Mouse (Mus musculus) subcutaneous adipose tissue, adult 2 months (tissue): ENCODE results near the gene Olfr632. TPM values are rescaled to one million over a fixed set of nuclear protein-coding genes. Genes with fewer than 3 reads are reported as not detected.

Source experiments
- polyA plus RNA-seq: library from polyadenylated mRNA; depleted of rRNA; stranded (reverse); fragments of >200 nt; gene quantifications from 2 replicates; pipeline ENCODE4 v1.2.3, GENCODE M21; 2012; ENCODE audit warnings: low replicate concordance; rRNA removed

The Olfr632 gene
- polyA plus RNA-seq: not detected in 2 replicates

DNA sequence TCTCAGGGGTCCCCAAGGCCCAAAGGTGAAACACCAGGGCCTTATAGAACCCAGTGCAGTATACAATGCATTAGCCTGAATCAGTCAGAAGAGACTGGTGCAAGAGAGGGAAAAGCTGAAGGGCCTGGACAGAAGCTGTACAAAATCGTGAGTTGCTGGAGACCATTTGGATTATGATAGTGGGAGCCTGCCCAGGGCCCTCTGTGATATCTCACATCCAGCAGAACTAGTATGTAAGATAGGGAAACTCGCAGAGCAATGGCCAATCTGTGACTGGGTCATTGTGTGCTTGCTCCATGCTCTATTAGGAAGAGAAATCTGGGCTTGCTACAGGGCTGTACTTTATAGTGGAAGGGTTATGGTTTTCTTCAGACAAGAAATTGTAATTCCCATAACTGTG lies at the start of gene Olfr632:
Gene Olfr632, plus strand, starts transcription at position 84 of the 400 bp plus-strand sequence.

DNA sequence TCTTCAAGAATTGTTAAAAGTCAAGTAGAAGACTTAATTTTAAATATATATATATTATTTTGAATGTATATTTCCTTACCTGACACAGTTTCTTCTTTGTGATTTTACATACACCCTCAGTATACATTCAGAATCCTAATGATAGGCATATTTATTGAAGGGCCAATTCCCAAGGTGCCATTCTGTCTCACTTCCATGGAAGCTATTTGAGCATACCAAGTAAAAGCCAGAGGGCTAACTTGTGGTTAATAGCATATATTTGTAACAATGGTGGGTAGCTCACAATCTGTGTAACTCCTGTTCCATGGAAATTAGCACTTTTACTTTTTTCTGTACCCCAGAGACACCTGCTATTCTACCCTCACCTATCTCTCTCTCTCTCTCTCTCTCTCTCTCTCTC lies 48.0 kb upstream of the Olfr632 start, which contains the start of gene Olfr66:
Gene Olfr66, minus strand, starts transcription at position 101 of the 400 bp plus-strand sequence.

DNA sequence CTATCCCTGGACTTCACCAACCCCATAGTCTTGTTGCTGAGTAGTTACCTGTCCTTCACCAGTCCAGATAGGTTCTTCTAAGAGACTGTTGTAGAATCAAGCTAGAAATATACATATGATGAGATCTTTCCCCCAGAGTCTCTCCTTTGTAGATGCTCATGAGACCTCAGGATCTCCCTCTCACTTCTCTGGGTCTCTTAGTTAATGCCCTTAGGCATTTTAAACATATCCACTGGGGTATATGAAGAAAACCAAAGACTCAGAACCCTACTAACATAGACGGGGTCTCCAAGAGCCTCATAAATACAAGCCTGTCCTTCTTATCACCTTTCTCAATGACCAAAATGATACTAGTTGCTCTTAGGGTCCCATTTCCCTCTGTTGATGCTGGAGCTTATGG lies 39.8 kb upstream of the Olfr632 start, which contains the start of gene Olfr64:
Gene Olfr64, minus strand, starts transcription at position 101 of the 400 bp plus-strand sequence.

GRCm38 (mm10) chr7:103903187-103903586 lies 31.0 kb upstream of the Olfr632 start, which contains the start of gene Olfr65:
TSS of gene Olfr65 (plus strand) at chr7:103903487.

DNA sequence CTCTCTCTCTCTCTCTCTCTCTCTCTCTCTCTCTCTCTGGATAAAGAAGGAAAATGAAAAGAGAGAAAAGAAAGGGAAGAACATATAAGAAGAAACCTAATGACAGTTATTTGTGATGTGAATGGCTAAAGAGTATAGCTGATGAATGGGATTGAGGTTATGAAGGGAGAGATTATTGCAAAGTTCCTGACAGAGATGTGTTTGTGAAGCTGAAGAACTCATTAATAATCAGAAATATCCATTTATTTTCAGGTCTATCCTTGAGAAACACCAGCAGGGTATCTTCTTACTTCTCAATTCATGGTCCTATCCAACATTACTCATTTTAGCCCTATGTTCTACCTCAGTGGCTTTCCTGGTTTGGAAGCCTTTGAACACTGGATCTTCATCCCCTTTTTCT lies 5.6 kb upstream of the Olfr632 start, which contains the start of gene Olfr631:
Gene Olfr631, plus strand, starts transcription at position 301 of the 400 bp plus-strand sequence.

GRCm38 (mm10) chr7:103944137-103944536 lies 10.0 kb downstream of the Olfr632 start, which contains the start of gene Olfr633:
TSS of gene Olfr633 (plus strand) at chr7:103944437.

DNA sequence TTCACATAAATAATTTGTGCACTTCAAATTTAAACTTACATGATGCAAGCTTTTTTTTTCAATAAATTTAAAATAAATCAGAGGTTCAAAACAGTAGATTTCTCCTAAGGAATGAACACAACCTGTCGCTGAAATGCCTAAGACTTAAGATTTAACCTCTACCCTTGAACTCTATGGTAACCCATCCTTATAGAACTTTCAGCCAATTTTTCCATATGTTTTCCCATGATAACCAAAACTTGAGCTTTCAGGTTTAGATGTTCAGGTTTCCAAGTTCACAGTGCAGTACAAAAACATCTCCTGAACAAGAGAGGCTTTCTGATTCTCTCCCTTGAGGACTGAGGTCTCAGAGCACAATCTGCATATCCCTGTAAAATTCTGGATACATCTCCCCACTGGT lies 36.7 kb downstream of the Olfr632 start, which contains the start of gene Olfr635:
Gene Olfr635, plus strand, starts transcription at position 301 of the 400 bp plus-strand sequence.

Other genes starting within 250 kb of the Olfr632 start
- not detected in 2 replicates for gene Olfr243, start 219.7 kb upstream of the Olfr632 start, polyA plus RNA-seq
- not detected in 2 replicates for gene Olfr628, start 204.0 kb upstream of the Olfr632 start, polyA plus RNA-seq
- not detected in 2 replicates for gene Olfr629, start 189.4 kb upstream of the Olfr632 start, polyA plus RNA-seq
- gene Olfr630, start 177.0 kb upstream of the Olfr632 start, polyA plus RNA-seq: not detected in 2 replicates
- gene Olfr69, start 162.8 kb upstream of the Olfr632 start, polyA plus RNA-seq: not detected in 2 replicates
- gene Olfr68, start 154.6 kb upstream of the Olfr632 start, polyA plus RNA-seq: not detected in 2 replicates
- not detected in 2 replicates for gene Olfr67, start 142.5 kb upstream of the Olfr632 start, polyA plus RNA-seq
- gene Hbb-bt, start 120.4 kb upstream of the Olfr632 start, polyA plus RNA-seq: 130 and 168 TPM in 2 replicates
- gene Hbb-bs, start 106.3 kb upstream of the Olfr632 start, polyA plus RNA-seq: 1,520 and 2,066 TPM in 2 replicates
- gene Hbb-bh2, start 93.8 kb upstream of the Olfr632 start, polyA plus RNA-seq: not detected in 2 replicates
- not detected in 2 replicates for gene Hbb-bh1, start 91.2 kb upstream of the Olfr632 start, polyA plus RNA-seq
- gene Hbb-y, start 81.1 kb upstream of the Olfr632 start, polyA plus RNA-seq: not detected in 2 replicates
- gene Olfr66, start 48.1 kb upstream of the Olfr632 start, polyA plus RNA-seq: not detected in 2 replicates
- gene Olfr64, start 39.9 kb upstream of the Olfr632 start, polyA plus RNA-seq: not detected in 2 replicates
- not detected in 2 replicates for gene Olfr65, start 30.9 kb upstream of the Olfr632 start, polyA plus RNA-seq
- gene Olfr631, start 5.5 kb upstream of the Olfr632 start, polyA plus RNA-seq: not detected in 2 replicates
- not detected in 2 replicates for gene Olfr633, start 10.1 kb downstream of the Olfr632 start, polyA plus RNA-seq
- not detected in 2 replicates for gene Olfr635, start 36.8 kb downstream of the Olfr632 start, polyA plus RNA-seq
- gene Olfr638, start 64.4 kb downstream of the Olfr632 start, polyA plus RNA-seq: not detected in 2 replicates
- gene Olfr639, start 83.0 kb downstream of the Olfr632 start, polyA plus RNA-seq: not detected in 2 replicates
- gene Olfr640, start 91.2 kb downstream of the Olfr632 start, polyA plus RNA-seq: not detected in 2 replicates
- gene Olfr641, start 101.1 kb downstream of the Olfr632 start, polyA plus RNA-seq: not detected in 2 replicates
- not detected in 2 replicates for gene Olfr642, start 118.3 kb downstream of the Olfr632 start, polyA plus RNA-seq
- not detected in 2 replicates for gene 4930516K23Rik, start 127.1 kb downstream of the Olfr632 start, polyA plus RNA-seq
- not detected in 2 replicates for gene Olfr644, start 137.5 kb downstream of the Olfr632 start, polyA plus RNA-seq
- gene Olfr645, start 151.1 kb downstream of the Olfr632 start, polyA plus RNA-seq: not detected in 2 replicates
- not detected in 2 replicates for gene Olfr646, start 170.5 kb downstream of the Olfr632 start, polyA plus RNA-seq
- not detected in 2 replicates for gene Ubqln5, start 195.5 kb downstream of the Olfr632 start, polyA plus RNA-seq
- not detected in 2 replicates for gene Olfr643, start 203.1 kb downstream of the Olfr632 start, polyA plus RNA-seq
- gene Ubqln3, start 208.9 kb downstream of the Olfr632 start, polyA plus RNA-seq: not detected in 2 replicates
- gene Ubqlnl, start 216.2 kb downstream of the Olfr632 start, polyA plus RNA-seq: not detected in 2 replicates
- not detected in 2 replicates for gene Olfm5, start 230.5 kb downstream of the Olfr632 start, polyA plus RNA-seq
- 0.08 TPM in 1 of 2 replicates, not detected in the other for gene Olfr648, start 249.0 kb downstream of the Olfr632 start, polyA plus RNA-seq